Mouse (Mus musculus): ENCODE data around the gene Gad1. TPM values are rescaled to one million over a fixed set of nuclear protein-coding genes. Genes with fewer than 3 reads are reported as not detected.

The Gad1 gene
- total RNA-seq (2023), result 0.86 TPM

GRCm38 (mm10) chr2:70552772-70553171 is at the start of gene Gad1:
Gene Gad1, plus strand, starts transcription at chr2:70553072.

GRCm38 (mm10) chr2:70508496-70508895 is 44.4 kb upstream of the Gad1 start, which contains the start of gene Erich2:
Gene Erich2, plus strand, starts transcription at chr2:70508819.

Other genes starting within 250 kb of the Gad1 start
- gene Sp5, start 78.1 kb upstream of the Gad1 start, total RNA-seq (2023), result not detected
- gene Erich2, start 44.3 kb upstream of the Gad1 start, total RNA-seq (2023), result not detected
- gene Gorasp2, start 108.5 kb downstream of the Gad1 start, total RNA-seq (2023), result 70.9 TPM
- not detected for gene Gm26558, start 109.0 kb downstream of the Gad1 start, total RNA-seq (2023)